Mouse (Mus musculus): ENCODE results near the gene Slmap.
"Not testable (repeated sequence)": the region's sequence is repeated elsewhere in the genome, so short reads cannot be mapped to it uniquely, and the experiment has no call there.

Slmap gene

GRCm38 (mm10) chr14:26533267-26533666 is 1.5 kb downstream of the Slmap start:
- DNase-seq (ENCODE audit: low read depth, low spot score), result peak; percentile 26

GRCm38 (mm10) chr14:26532752-26533151 is 2.0 kb downstream of the Slmap start:
- peak; percentile 13 for DNase-seq (ENCODE audit: low read depth, low spot score)

- no peak for DNase-seq (ENCODE audit: low read depth, low spot score)
Measured at GRCm38 (mm10) chr14:26531410-26532313, 3.1 kb downstream of the Slmap start.

GRCm38 (mm10) chr14:26530350-26530749 is 4.4 kb downstream of the Slmap start:
- DNase-seq (ENCODE audit: low read depth, low spot score), result no peak

GRCm38 (mm10) chr14:26528296-26528695 is 6.4 kb downstream of the Slmap start:
- no peak for DNase-seq (ENCODE audit: low read depth, low spot score)

GRCm38 (mm10) chr14:26525955-26526354 is 8.8 kb downstream of the Slmap start:
- no peak for DNase-seq (ENCODE audit: low read depth, low spot score)

- no peak for DNase-seq (ENCODE audit: low read depth, low spot score)
Measured at GRCm38 (mm10) chr14:26523082-26523481, 11.6 kb downstream of the Slmap start.

GRCm38 (mm10) chr14:26519831-26520230 is 14.9 kb downstream of the Slmap start:
- DNase-seq (ENCODE audit: low read depth, low spot score), result no peak

GRCm38 (mm10) chr14:26517843-26518242 is 16.9 kb downstream of the Slmap start:
- DNase-seq (ENCODE audit: low read depth, low spot score), result no peak

GRCm38 (mm10) chr14:26516232-26516631 is 18.5 kb downstream of the Slmap start:
- DNase-seq (ENCODE audit: low read depth, low spot score), result not testable (repeated sequence)

GRCm38 (mm10) chr14:26515802-26516201 is 18.9 kb downstream of the Slmap start:
- no peak for DNase-seq (ENCODE audit: low read depth, low spot score)

GRCm38 (mm10) chr14:26510545-26510944 is 24.2 kb downstream of the Slmap start:
- DNase-seq (ENCODE audit: low read depth, low spot score), result no peak

GRCm38 (mm10) chr14:26508150-26508549 is 26.6 kb downstream of the Slmap start:
- no peak for DNase-seq (ENCODE audit: low read depth, low spot score)

GRCm38 (mm10) chr14:26507361-26507760 is 27.4 kb downstream of the Slmap start:
- DNase-seq (ENCODE audit: low read depth, low spot score), result no peak

- no peak for DNase-seq (ENCODE audit: low read depth, low spot score)
Measured at GRCm38 (mm10) chr14:26504541-26504940, 30.2 kb downstream of the Slmap start.

- DNase-seq (ENCODE audit: low read depth, low spot score), result no peak
Measured at GRCm38 (mm10) chr14:26500136-26500933, 34.4 kb downstream of the Slmap start.

GRCm38 (mm10) chr14:26495021-26495420 is 39.7 kb downstream of the Slmap start:
- DNase-seq (ENCODE audit: low read depth, low spot score), result no peak

GRCm38 (mm10) chr14:26491150-26491549 is 43.6 kb downstream of the Slmap start:
- DNase-seq (ENCODE audit: low read depth, low spot score), result peak; percentile 21

GRCm38 (mm10) chr14:26488329-26489020 is 46.3 kb downstream of the Slmap start:
- no peak for DNase-seq (ENCODE audit: low read depth, low spot score)

- peak; percentile 33 for DNase-seq (ENCODE audit: low read depth, low spot score)
Measured at GRCm38 (mm10) chr14:26486416-26487198, 48.1 kb downstream of the Slmap start.

GRCm38 (mm10) chr14:26481457-26481856 is 53.3 kb downstream of the Slmap start:
- no peak for DNase-seq (ENCODE audit: low read depth, low spot score)

Measured in c-Kit-negative CD71-positive TER-119-positive erythroid progenitor cells, embryonic 14.5 days (primary cell).